Mouse (Mus musculus) brain, embryonic 14.5 days (tissue): ENCODE results near the gene Hist1h2bp. TPM values are rescaled to one million over a fixed set of nuclear protein-coding genes. Genes with fewer than 3 reads are reported as not detected.

Experiments
- DNase-seq: peaks from one replicate; pipeline ENCODE4 v3.0.0-alpha.2; 2011; ENCODE audit warnings: low read depth
- CTCF ChIP-seq: fragments of 200-500 bp; IDR thresholded peaks from 2 replicates; pipeline ENCODE4 v1.5.1; 2012; ENCODE audit warnings: inconsistent platforms, mild to moderate bottlenecking, moderate library complexity, borderline replicate concordance; ENCODE audit not compliant: insufficient read depth, insufficient read length; ENCODE audit errors: extremely low read depth
- POLR2A ChIP-seq: fragments of 200-500 bp; IDR thresholded peaks from 2 replicates; pipeline ENCODE4 v1.6.1; 2012; ENCODE audit warnings: mild to moderate bottlenecking, inconsistent platforms, borderline replicate concordance; ENCODE audit not compliant: poor library complexity, insufficient read depth, insufficient read length, severe bottlenecking; ENCODE audit errors: extremely low read depth
- polyA plus RNA-seq: library from polyadenylated mRNA; depleted of rRNA; stranded (reverse); fragments of >200 nt; gene quantifications from 2 replicates; pipeline ENCODE4 v1.2.3, GENCODE M21; 2012

Gene Hist1h2bp
- polyA plus RNA-seq, 1 experiment, result 2.5 TPM

- TF ChIP-seq POLR2A (no peak), CTCF (no peak)
- no peak for DNase-seq
Measured at GRCm38 (mm10) chr13:21755707-21756106, 31.6 kb upstream of the Hist1h2bp start.

- DNase-seq, result peak; percentile 97
- TF ChIP-seq POLR2A (peak; percentile 17; the same call in 1 of the 2 replicates), CTCF (no peak)
Measured at GRCm38 (mm10) chr13:21778814-21779766, 8.2 kb upstream of the Hist1h2bp start.

- peak; percentile 27; the same call in 1 of the 2 replicates for TF ChIP-seq POLR2A
- no peak for TF ChIP-seq CTCF
- peak; percentile 91 for DNase-seq
Measured at GRCm38 (mm10) chr13:21779767-21780731, 7.2 kb upstream of the Hist1h2bp start, which contains the start of gene Hist1h1b. TSS of gene Hist1h1b (minus strand) at chr13:21780625.

GRCm38 (mm10) chr13:21781021-21781555, 6.2 kb upstream of the Hist1h2bp start:
- no peak for TF ChIP-seq CTCF
- no peak for TF ChIP-seq POLR2A
- no peak for DNase-seq

GRCm38 (mm10) chr13:21781639-21782038, 5.6 kb upstream of the Hist1h2bp start:
- DNase-seq, result no peak
- TF ChIP-seq CTCF (no peak), POLR2A (no peak)

GRCm38 (mm10) chr13:21782361-21783254, 4.7 kb upstream of the Hist1h2bp start:
- DNase-seq, result peak; percentile 77

GRCm38 (mm10) chr13:21783255-21783617, 4.0 kb upstream of the Hist1h2bp start, which contains the start of gene Hist1h3i:
TSS of gene Hist1h3i (minus strand) at chr13:21783370.
- TF ChIP-seq POLR2A, result peak; percentile 3; the same call in 1 of the 2 replicates
- TF ChIP-seq CTCF, result no peak

GRCm38 (mm10) chr13:21783734-21784161, 3.5 kb upstream of the Hist1h2bp start:
- DNase-seq, result peak; percentile 76
- TF ChIP-seq CTCF (no peak), POLR2A (no peak)

More at GRCm38 (mm10) chr13:21783255-21783617, 4.0 kb upstream of the Hist1h2bp start, which contains the start of gene Hist1h3i:
- DNase-seq, result peak; percentile 98

GRCm38 (mm10) chr13:21784311-21784710, 3.0 kb upstream of the Hist1h2bp start:
- TF ChIP-seq CTCF (no peak), POLR2A (no peak)
- no peak for DNase-seq
